Mouse (Mus musculus): ENCODE measurements at regions not wholly inside any gene's neighbourhood (a gene's known extent, or its start where the extent isn't known, plus 50 kb on each side); places are given as distances from the start of the nearest gene placed in this dataset.

- no peak for TF ChIP-seq CTCF (conservative IDR thresholded peaks at IDR 0.05 in 1 of 2, IDR thresholded peaks at IDR 0.05 in 1 of 2; ENCODE audit: low read depth in 2 of 2, low read length in 2 of 2)
- no peak for TF ChIP-seq POLR2A (IDR thresholded peaks at IDR 0.05; ENCODE audit: low read depth, low read length)
- no peak for TF ChIP-seq MEF2A (IDR thresholded peaks at IDR 0.05; ENCODE audit: borderline replicate concordance, low read depth, low read length)
- TF ChIP-seq USF2 (conservative IDR thresholded peaks at IDR 0.05; ENCODE audit: low read depth, low read length) = no peak
- TF ChIP-seq HCFC1 (IDR thresholded peaks at IDR 0.05; ENCODE audit: low read depth, low read length) = no peak
- TF ChIP-seq EP300 (IDR thresholded peaks at IDR 0.05; ENCODE audit: low read length) = no peak
- TF ChIP-seq IRF4 (IDR thresholded peaks at IDR 0.05; ENCODE audit: low read depth, low read length) = no peak
- TF ChIP-seq GABPA (IDR thresholded peaks at IDR 0.05; ENCODE audit: insufficient replicate concordance, low read depth, low read length) = no peak
These were observed 198.2 kb downstream of the Rchy1 start for GRCm38 (mm10) chr5:91764621-91765020.
